In the genomic region with DNA sequence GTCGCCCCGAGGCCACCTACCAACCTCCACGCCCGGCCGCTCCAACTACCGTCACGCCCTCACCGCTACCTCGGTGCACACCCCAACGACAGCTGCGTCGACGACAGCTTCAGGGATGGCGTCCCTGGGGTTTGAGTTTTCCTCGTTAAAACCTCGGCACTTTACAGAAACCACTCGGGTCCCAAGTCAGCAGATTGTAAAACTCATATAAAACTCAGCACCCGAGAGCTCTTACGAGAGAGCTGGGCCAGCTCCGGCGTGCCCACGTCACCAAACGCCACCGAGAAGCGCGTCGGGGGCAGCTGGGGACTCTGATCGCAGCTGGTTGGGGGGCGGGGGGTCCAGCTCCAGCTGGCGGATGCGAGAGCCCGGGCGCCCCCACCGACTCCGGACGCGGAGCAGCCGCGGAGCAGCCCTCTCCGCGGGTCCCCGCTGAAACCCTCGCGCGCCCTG, we compare ENCODE assay signal across 8 mouse cellular contexts. TPM values are rescaled to one million over a fixed set of nuclear protein-coding genes. Genes with fewer than 3 reads are reported as not detected.
A peak's percentile ranks its signal among the peaks of the same experiment; 100 is the strongest.
DNase-seq lines count a peak whose midpoint lies in the region; ATAC-seq and TF ChIP-seq lines count a peak whose summit lies in the region.
"Not testable (repeated sequence)": the region's sequence is repeated elsewhere in the genome, so short reads cannot be mapped to it uniquely, and the experiment has no call there.

No protein-coding gene starts in this region.

- WGBS in forebrain, embryonic 14.5 days = under 1% methylated on average over 45 of the region's 45 CpGs
- under 1% methylated on average over 45 of the region's 45 CpGs for WGBS in hindbrain, embryonic 10.5 days
- under 1% methylated on average over 45 of the region's 45 CpGs for WGBS in lung, embryonic 14.5 days

- H3K4me2 ChIP-seq in forebrain, embryonic 14.5 days (ENCODE audit: low read length) = peak overlapping the region; percentile 83
- peak overlapping the region; percentile 79 for H3K4me2 ChIP-seq in lung, embryonic 14.5 days

- H3K27me3 ChIP-seq in forebrain, embryonic 14.5 days (replicated peaks; ENCODE audit: control insufficient read depth, insufficient read depth, low read length); hindbrain, embryonic 10.5 days (ENCODE audit: insufficient read depth, poor library complexity, severe bottlenecking); lung, embryonic 14.5 days (ENCODE audit: insufficient read depth, low read length): not testable (repeated sequence)

- not testable (repeated sequence) for TF ChIP-seq CTCF in lung, embryonic 14.5 days (IDR thresholded peaks at IDR 0.05; ENCODE audit: low read depth)

- H3K4me3 ChIP-seq in forebrain, embryonic 14.5 days (ENCODE audit: low read depth, low read length) = peak overlapping the region; percentile 67
- H3K4me3 ChIP-seq in hindbrain, embryonic 10.5 days = peak overlapping the region; percentile 56
- peak overlapping the region; percentile 70 for H3K4me3 ChIP-seq in lung, embryonic 14.5 days (ENCODE audit: low read depth, low read length)

- H3K9ac ChIP-seq in forebrain, embryonic 14.5 days (ENCODE audit: low read length) = peak overlapping the region; percentile 84
- peak overlapping the region; percentile 79 for H3K9ac ChIP-seq in lung, embryonic 14.5 days

- peak; percentile 83 for DNase-seq in MN1 (ENCODE audit: low spot score)
- DNase-seq in cerebellum, postnatal 14 days = peak; percentile 16 to 20
- peak; percentile 72 for DNase-seq in forebrain, embryonic 14.5 days (ENCODE audit: low spot score)
- DNase-seq in hindbrain, embryonic 10.5 days (ENCODE audit: low spot score) = peak; percentile 68
- DNase-seq in kidney, postnatal 4 days = peak; percentile 32 to 52
- peak; percentile 75 for DNase-seq in lung, embryonic 14.5 days
- DNase-seq in naive thymus-derived CD4-positive, alpha-beta T cell, adult 2 months (ENCODE audit: low read depth) = peak; percentile 41
- DNase-seq in thymus, postnatal 0 days (ENCODE audit: low spot score) = peak; percentile 87

- H3K4me1 ChIP-seq in forebrain, embryonic 14.5 days (ENCODE audit: control insufficient read depth, insufficient read depth, low read length); lung, embryonic 14.5 days (ENCODE audit: insufficient read depth): not testable (repeated sequence)
- peaks cover 19% of the 10 kb centered on the region for H3K4me1 ChIP-seq in hindbrain, embryonic 10.5 days (replicated peaks)

- ATAC-seq in forebrain, embryonic 14.5 days = peak; percentile 84
- ATAC-seq in lung, embryonic 14.5 days (ENCODE audit: insufficient read depth) = peak; percentile 75

- H3K36me3 ChIP-seq in forebrain, embryonic 14.5 days (ENCODE audit: control insufficient read depth, insufficient read depth, low read length); hindbrain, embryonic 10.5 days; lung, embryonic 14.5 days (ENCODE audit: insufficient read depth): not testable (repeated sequence)

- H3K27ac ChIP-seq in forebrain, embryonic 14.5 days (ENCODE audit: low read depth, low read length) = peak overlapping the region; percentile 60; the same call in 1 of the 2 replicates
- peak overlapping the region; percentile 91 for H3K27ac ChIP-seq in hindbrain, embryonic 10.5 days
- H3K27ac ChIP-seq in lung, embryonic 14.5 days (ENCODE audit: low read depth) = peak overlapping the region; percentile 55; the same call in 1 of the 2 replicates

- H3K9me3 ChIP-seq in forebrain, embryonic 14.5 days (replicated peaks; ENCODE audit: control insufficient read depth, low read length); hindbrain, embryonic 10.5 days; lung, embryonic 14.5 days (ENCODE audit: low read depth, low read length): not testable (repeated sequence)

RNA-seq across cellular contexts. Expression of a gene that starts 46.6 kb away (rescaled TPM):
- polyA plus RNA-seq in forebrain, embryonic 14.5 days (2014; fragmentation: Nextera tagmentation; extraction: Ambion mirVana) = 1,124 and 1,383 TPM in 2 replicates
- 585 and 814 TPM in 2 replicates for polyA plus RNA-seq in hindbrain, embryonic 10.5 days (2016; fragmentation: Nextera tagmentation; extraction: Ambion mirVana)
- 579 and 584 TPM in 2 replicates for polyA plus RNA-seq in lung, embryonic 14.5 days (2014; fragmentation: Nextera tagmentation; extraction: Ambion mirVana)
- 921 and 944 TPM in 2 replicates for polyA plus RNA-seq in thymus, postnatal 0 days (2015; fragmentation: Nextera tagmentation; extraction: Ambion mirVana)

Comparison
In these comparisons a context has a peak if more than half of its experiments do, and no peak if none do; other contexts are left out.
1. Peak in every context shown above with its lines: DNase-seq, ATAC-seq, H3K4me3 ChIP-seq and H3K27ac ChIP-seq.
2. DNase-seq: peak in every context shown above with its lines; median percentile 87 in thymus, postnatal 0 days; 83 in MN1; 75 in lung, embryonic 14.5 days; 72 in forebrain, embryonic 14.5 days; 68 in hindbrain, embryonic 10.5 days; 42 in kidney, postnatal 4 days; 41 in naive thymus-derived CD4-positive, alpha-beta T cell, adult 2 months; 18 in cerebellum, postnatal 14 days.